ENCODE assay signal across 9 mouse cellular contexts in the genomic region with DNA sequence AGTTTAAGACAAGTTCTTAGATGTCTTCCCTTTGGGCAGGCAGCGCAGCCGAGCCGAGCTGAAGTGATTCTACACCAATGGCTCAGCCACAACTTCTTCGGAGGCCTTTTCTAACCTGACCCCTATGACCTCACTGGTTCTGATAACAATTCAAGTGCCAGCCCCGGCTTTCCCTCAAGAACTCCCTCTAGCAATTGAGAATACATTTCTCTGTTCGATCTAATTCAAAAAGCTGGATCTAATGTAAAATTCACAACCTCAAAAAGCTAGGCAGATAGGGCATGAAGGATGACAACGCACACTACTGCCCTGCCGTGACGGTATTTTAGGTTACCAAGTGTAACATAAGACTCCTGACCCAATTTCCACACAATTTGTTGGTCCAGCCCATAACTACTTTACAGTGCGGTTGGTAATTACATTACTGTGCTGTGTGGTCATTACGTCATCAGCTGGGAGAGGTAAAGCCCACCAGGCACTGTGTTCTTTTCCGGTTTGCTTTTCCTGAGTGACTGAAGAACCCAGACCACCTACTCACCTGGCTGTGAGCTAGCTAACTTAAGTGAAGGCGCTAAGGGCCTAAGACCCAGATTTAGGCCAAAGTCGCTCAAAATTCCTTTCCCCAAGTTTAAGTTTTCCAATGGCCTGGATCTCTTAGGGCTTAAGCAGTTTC. TPM values are rescaled to one million over a fixed set of nuclear protein-coding genes. Genes with fewer than 3 reads are reported as not detected.
DNase-seq lines count a peak whose midpoint lies in the region; ATAC-seq lines count a peak whose summit lies in the region.
"Had no signal": no experiment of that assay in that cellular context is flagged by ENCODE, and none has a peak within 500 bp of the region (broad histone marks: within the 10 kb centered on the region; RNA-seq: fewer than 3 reads in every experiment).

No protein-coding gene starts in this region.

- H3K27ac ChIP-seq in hindbrain, embryonic 13.5 days = no peak overlapping the region
- H3K27ac ChIP-seq in midbrain, embryonic 16.5 days (ENCODE audit: low read length) = no peak overlapping the region

- peak overlapping the region; percentile 97 for H3K4me2 ChIP-seq in hindbrain, embryonic 13.5 days
- H3K4me2 ChIP-seq in midbrain, embryonic 16.5 days (ENCODE audit: low read length) = peak overlapping the region; percentile 99; the same call in 1 of the 2 replicates

- no peaks in the 10 kb centered on the region; the same call in 1 of the 2 replicates for H3K9me3 ChIP-seq in hindbrain, embryonic 13.5 days
- H3K9me3 ChIP-seq in midbrain, embryonic 16.5 days (replicated peaks; ENCODE audit: control insufficient read depth, low read length, poor library complexity, severe bottlenecking) = no peaks in the 10 kb centered on the region

- ATAC-seq in hindbrain, embryonic 13.5 days (ENCODE audit: low FRiP score) = no peak
- ATAC-seq in midbrain, embryonic 16.5 days = no peak
- no peak for ATAC-seq in megakaryocyte progenitor cell, adult 5-6 weeks (replicated peaks; ENCODE audit: poor library complexity)

- peaks cover 21% of the 10 kb centered on the region for H3K4me1 ChIP-seq in hindbrain, embryonic 13.5 days (replicated peaks)
- no peaks in the 10 kb centered on the region for H3K4me1 ChIP-seq in midbrain, embryonic 16.5 days (ENCODE audit: control insufficient read depth, insufficient read depth, low read length)

- 48% methylated on average over 14 of the region's 14 CpGs for WGBS in hindbrain, embryonic 13.5 days
- WGBS in midbrain, embryonic 16.5 days = 50% methylated on average over 14 of the region's 14 CpGs

- H3K4me3 ChIP-seq in hindbrain, embryonic 13.5 days = peak overlapping the region; percentile 74
- H3K4me3 ChIP-seq in midbrain, embryonic 16.5 days (ENCODE audit: low read depth, low read length) = peak overlapping the region; percentile 50; the same call in 1 of the 2 replicates

- H3K27me3 ChIP-seq in hindbrain, embryonic 13.5 days = 0 out of 2 replicates have a peak, but pooled peaks cover 5% of the 10 kb centered on the region
- H3K27me3 ChIP-seq in midbrain, embryonic 16.5 days (ENCODE audit: control insufficient read depth, insufficient read depth, low read depth, low read length) = no peaks in the 10 kb centered on the region

- H3K9ac ChIP-seq in hindbrain, embryonic 13.5 days = peak overlapping the region; percentile 77; the same call in 1 of the 2 replicates
- H3K9ac ChIP-seq in midbrain, embryonic 16.5 days (ENCODE audit: low read depth, low read length) = no peak overlapping the region

- peak; percentile 88 for DNase-seq in heart, adult 11 months
- no peak for DNase-seq in heart, postnatal 4 days
- DNase-seq in embryo, embryonic 10 days (ENCODE audit: low spot score) = peak; percentile 17
- DNase-seq in left cerebral cortex, adult 11 months (ENCODE audit: low spot score) = no peak
- DNase-seq in MN1 (ENCODE audit: low spot score) = no peak
- DNase-seq: B cell, adult 2 months had no signal

- no peaks in the 10 kb centered on the region for H3K36me3 ChIP-seq in hindbrain, embryonic 13.5 days
- no peaks in the 10 kb centered on the region for H3K36me3 ChIP-seq in midbrain, embryonic 16.5 days (ENCODE audit: control insufficient read depth, insufficient read depth, low read length)

RNA-seq across cellular contexts. Expression of a gene that starts 1.7 kb away (rescaled TPM):
- 10 to 100 TPM; 78.5 to 83.2 TPM for total RNA-seq in heart, postnatal 4 days (2021)
- 9.6 and 9.9 TPM in 2 replicates for polyA plus RNA-seq in hindbrain, embryonic 13.5 days (2015; fragmentation: Nextera tagmentation; extraction: Ambion mirVana)
- 5.8 and 6.4 TPM in 2 replicates for polyA plus RNA-seq in midbrain, embryonic 16.5 days (2015; fragmentation: Nextera tagmentation; extraction: Ambion mirVana)
- total RNA-seq in megakaryocyte progenitor cell, adult 5-6 weeks (2015) = not detected in 2 replicates
- not detected in 2 replicates for total RNA-seq in megakaryocyte progenitor cell, adult 5-6 weeks (2017)

Comparison
In these comparisons a context has a peak if more than half of its experiments do, and no peak if none do; other contexts are left out.
1. DNase-seq: peak in heart, adult 11 months (single experiment) and embryo, embryonic 10 days (single experiment); none in heart, postnatal 4 days (single experiment), left cerebral cortex, adult 11 months (single experiment) and MN1 (single experiment).
2. RNA of a gene that starts 1.7 kb away (total RNA-seq): 78.5 to 83.2 TPM in heart, postnatal 4 days; not detected in megakaryocyte progenitor cell, adult 5-6 weeks; every median in the first group is over 10 times any median in the second.